Comparison of ENCODE assay signal across 29 mouse cellular contexts in genomic region chr8:60714724-60715123, GRCm38 (mm10).
"Had no signal": no experiment of that assay in that cellular context is flagged by ENCODE, and none has a peak within 500 bp of the region (broad histone marks: within the 10 kb centered on the region; RNA-seq: fewer than 3 reads in every experiment).

No protein-coding gene starts in this region.

- DNase-seq: gastrocnemius, postnatal 10 days; gastrocnemius, postnatal 25 days; heart, adult 11 months; heart, adult 2 months; heart, postnatal 14 days; heart, postnatal 36 days; kidney, adult 11 months; kidney, adult 2 months; kidney, adult 9 months; kidney, postnatal 14 days; kidney, postnatal 36 days; layer of hippocampus, adult 9-11 months; layer of hippocampus, postnatal 36 days; left cerebral cortex, postnatal 4 days had no signal

- H3K4me1 ChIP-seq: heart, embryonic 13.5 days; heart, embryonic 15.5 days; hindbrain, embryonic 10.5 days; hindbrain, embryonic 12.5 days; intestine, embryonic 15.5 days; limb, embryonic 13.5 days; limb, embryonic 15.5 days; liver, embryonic 12.5 days had no signal

- H3K9ac ChIP-seq: heart, embryonic 13.5 days; heart, embryonic 15.5 days; hindbrain, embryonic 12.5 days; hindbrain, embryonic 14.5 days; intestine, embryonic 15.5 days; kidney, embryonic 15.5 days; limb, embryonic 13.5 days; limb, embryonic 15.5 days; liver, embryonic 12.5 days; liver, embryonic 14.5 days had no signal

- H3K4me3 ChIP-seq: heart, adult 2 months; heart, embryonic 13.5 days; heart, embryonic 15.5 days; hindbrain, embryonic 10.5 days; hindbrain, embryonic 12.5 days; intestine, embryonic 15.5 days; kidney, embryonic 15.5 days; limb, embryonic 13.5 days; limb, embryonic 15.5 days; liver, embryonic 12.5 days had no signal

- H3K36me3 ChIP-seq: heart, embryonic 13.5 days; heart, embryonic 15.5 days; hindbrain, embryonic 10.5 days; hindbrain, embryonic 12.5 days; intestine, embryonic 15.5 days; kidney, embryonic 15.5 days; limb, embryonic 13.5 days; limb, embryonic 15.5 days; liver, embryonic 12.5 days had no signal

- ATAC-seq: hindbrain, embryonic 16.5 days; inflammation-experienced regulatory T-cells, adult 6 months; intestine, embryonic 15.5 days; liver, embryonic 12.5 days had no signal

- H3K4me2 ChIP-seq: heart, embryonic 11.5 days; heart, embryonic 13.5 days; heart, embryonic 15.5 days; hindbrain, embryonic 12.5 days; hindbrain, embryonic 14.5 days; intestine, embryonic 15.5 days; kidney, embryonic 15.5 days; limb, embryonic 13.5 days; limb, embryonic 15.5 days; liver, embryonic 12.5 days had no signal

- H3K27ac ChIP-seq: heart, adult 2 months; heart, embryonic 13.5 days; heart, embryonic 15.5 days; hindbrain, embryonic 10.5 days; hindbrain, embryonic 12.5 days; hindbrain, embryonic 14.5 days; intestine, embryonic 15.5 days; kidney, embryonic 15.5 days; kidney, postnatal 0 days; limb, embryonic 13.5 days; limb, embryonic 15.5 days; liver, embryonic 12.5 days; liver, embryonic 14.5 days had no signal

- H3K27me3 ChIP-seq: heart, embryonic 13.5 days; heart, embryonic 15.5 days; hindbrain, embryonic 12.5 days; intestine, embryonic 15.5 days; kidney, embryonic 15.5 days; limb, embryonic 13.5 days; limb, embryonic 15.5 days; liver, embryonic 12.5 days had no signal

- H3K9me3 ChIP-seq: heart, embryonic 13.5 days; heart, embryonic 15.5 days; hindbrain, embryonic 10.5 days; hindbrain, embryonic 12.5 days; intestine, embryonic 15.5 days; kidney, embryonic 15.5 days; limb, embryonic 13.5 days; limb, embryonic 15.5 days; liver, embryonic 12.5 days had no signal
